Mouse (Mus musculus): ENCODE measurements around the gene Sltm. TPM values are rescaled to one million over a fixed set of nuclear protein-coding genes. Genes with fewer than 3 reads are reported as not detected.

Gene Sltm
- polyA plus RNA-seq, 1 experiment from 2014 or later, result 73.2 TPM

DNA sequence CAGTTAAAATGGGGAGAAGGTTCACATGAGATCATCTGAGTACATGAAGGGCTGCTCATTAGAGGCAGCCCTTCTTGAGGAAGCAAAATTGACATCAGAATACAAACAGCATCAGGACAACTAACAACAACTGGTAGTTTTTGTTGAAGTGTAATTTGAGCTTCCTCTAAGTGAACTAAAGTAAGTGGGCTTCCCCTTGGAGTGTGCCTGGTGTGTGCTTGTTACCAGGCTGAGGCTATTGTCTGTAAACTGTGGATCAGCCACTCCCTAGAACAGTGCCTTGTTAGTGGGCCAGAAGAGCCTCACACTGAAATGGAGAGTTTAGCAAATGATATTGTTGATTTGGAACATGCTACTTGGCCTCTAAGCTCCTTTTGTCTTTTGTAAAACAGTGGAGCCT lies 12.9 kb downstream of the Sltm start:
- H3K27me3 ChIP-seq, result no peaks in the 10 kb centered on the region
- H3K9ac ChIP-seq, result no peak overlapping the region
- no peaks in the 10 kb centered on the region for H3K4me1 ChIP-seq
- peaks cover 11% of the 10 kb centered on the region; the same call in 1 of the 2 replicates for H3K9me3 ChIP-seq
- H3K36me3 ChIP-seq, result peaks cover 40% of the 10 kb centered on the region
- H3K4me2 ChIP-seq, result no peak overlapping the region
- H3K4me3 ChIP-seq, result no peak overlapping the region
- ATAC-seq (ENCODE audit: insufficient number of reproducible peaks, insufficient read depth, low FRiP score, low TSS enrichment, low read depth), result no peak
- no peak overlapping the region for H3K27ac ChIP-seq

DNA sequence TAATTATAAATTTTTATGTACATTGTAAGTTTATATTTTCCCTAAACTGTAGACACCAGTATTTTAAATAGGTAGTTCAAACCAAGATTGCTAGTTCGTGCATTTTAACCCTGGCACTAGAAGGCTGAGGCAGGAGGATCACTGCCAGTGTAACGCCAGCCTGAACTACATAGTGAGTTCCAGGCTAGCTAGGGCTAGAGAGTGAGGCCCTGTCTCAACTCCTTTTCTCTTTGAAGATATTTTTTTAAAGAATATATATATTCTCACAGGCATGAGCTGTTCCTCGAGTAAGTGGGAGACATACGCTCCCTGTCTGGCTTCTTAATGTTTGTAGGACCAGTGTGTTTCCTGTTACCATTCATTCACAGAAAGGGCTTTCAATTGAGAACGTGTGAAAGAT lies 14.2 kb downstream of the Sltm start:
- no peaks in the 10 kb centered on the region for H3K4me1 ChIP-seq
- H3K27me3 ChIP-seq, result no peaks in the 10 kb centered on the region
- peaks cover 11% of the 10 kb centered on the region; the same call in 1 of the 2 replicates for H3K9me3 ChIP-seq
- H3K27ac ChIP-seq, result no peak overlapping the region
- H3K4me3 ChIP-seq, result no peak overlapping the region
- no peak for ATAC-seq (ENCODE audit: insufficient number of reproducible peaks, insufficient read depth, low FRiP score, low TSS enrichment, low read depth)
- 92% methylated on average over 5 of the region's 5 CpGs for WGBS
- peaks cover 32% of the 10 kb centered on the region for H3K36me3 ChIP-seq
- H3K4me2 ChIP-seq, result no peak overlapping the region
- no peak overlapping the region for H3K9ac ChIP-seq

DNA sequence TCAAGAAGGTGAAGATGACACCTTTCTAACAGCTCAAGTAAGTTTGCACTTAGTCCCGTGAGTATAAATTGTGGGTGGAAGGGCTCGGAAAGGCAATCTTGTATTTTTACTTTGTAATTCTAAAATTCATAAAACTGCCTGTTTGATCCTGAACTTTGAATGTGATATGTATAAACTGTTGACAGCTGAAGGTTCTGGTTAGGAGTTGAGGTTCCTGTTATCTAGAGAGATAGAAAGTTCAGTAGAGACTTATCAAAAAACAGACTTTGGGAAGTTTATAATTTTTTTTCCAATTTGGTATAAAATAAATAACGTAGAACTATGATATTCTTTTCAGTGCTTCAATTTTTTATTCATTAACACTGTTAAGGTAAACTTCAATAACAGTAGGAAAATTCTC lies 20.3 kb downstream of the Sltm start:
- Histone ChIP-seq H3K4me2 (no peak overlapping the region), H3K9ac (no peak overlapping the region), H3K27ac (no peak overlapping the region), H3K27me3 (no peaks in the 10 kb centered on the region), H3K4me3 (no peak overlapping the region), H3K9me3 (no peaks in the 10 kb centered on the region), H3K36me3 (peaks cover 26% of the 10 kb centered on the region), H3K4me1 (no peaks in the 10 kb centered on the region)
- WGBS, result 90% methylated on average over 3 of the region's 3 CpGs
- no peak for ATAC-seq (ENCODE audit: insufficient number of reproducible peaks, insufficient read depth, low FRiP score, low TSS enrichment, low read depth)

- 87% methylated on average over 5 of the region's 5 CpGs for WGBS
- Histone ChIP-seq H3K4me3 (no peak overlapping the region), H3K4me1 (no peaks in the 10 kb centered on the region), H3K27ac (no peak overlapping the region), H3K9ac (no peak overlapping the region), H3K36me3 (peaks cover 26% of the 10 kb centered on the region), H3K27me3 (no peaks in the 10 kb centered on the region), H3K9me3 (no peaks in the 10 kb centered on the region), H3K4me2 (no peak overlapping the region)
- ATAC-seq (ENCODE audit: insufficient number of reproducible peaks, insufficient read depth, low FRiP score, low TSS enrichment, low read depth), result no peak
Measured at GRCm38 (mm10) chr9:70567651-70568050, 25.1 kb downstream of the Sltm start.

GRCm38 (mm10) chr9:70570351-70570750 lies 27.8 kb downstream of the Sltm start:
- ATAC-seq (ENCODE audit: insufficient number of reproducible peaks, insufficient read depth, low FRiP score, low TSS enrichment, low read depth), result no peak
- Histone ChIP-seq H3K4me1 (no peaks in the 10 kb centered on the region), H3K27me3 (no peaks in the 10 kb centered on the region), H3K27ac (no peak overlapping the region), H3K9me3 (no peaks in the 10 kb centered on the region), H3K9ac (no peak overlapping the region), H3K36me3 (peaks cover 34% of the 10 kb centered on the region), H3K4me2 (no peak overlapping the region), H3K4me3 (no peak overlapping the region)
- WGBS, result 85% methylated on average over 8 of the region's 8 CpGs

- no peak overlapping the region for H3K4me2 ChIP-seq
- WGBS, result 91% methylated on average over 2 of the region's 2 CpGs
- no peaks in the 10 kb centered on the region for H3K27me3 ChIP-seq
- no peak overlapping the region for H3K9ac ChIP-seq
- ATAC-seq (ENCODE audit: insufficient number of reproducible peaks, insufficient read depth, low FRiP score, low TSS enrichment, low read depth), result no peak
- peaks cover 68% of the 10 kb centered on the region for H3K36me3 ChIP-seq
- H3K4me3 ChIP-seq, result no peak overlapping the region
- no peaks in the 10 kb centered on the region for H3K9me3 ChIP-seq
- H3K4me1 ChIP-seq, result no peaks in the 10 kb centered on the region
- no peak overlapping the region for H3K27ac ChIP-seq
Measured at GRCm38 (mm10) chr9:70578123-70578522, 35.6 kb downstream of the Sltm start.

GRCm38 (mm10) chr9:70580956-70581355 lies 38.4 kb downstream of the Sltm start:
- ATAC-seq (ENCODE audit: insufficient number of reproducible peaks, insufficient read depth, low FRiP score, low TSS enrichment, low read depth), result no peak
- 92% methylated on average over 5 of the region's 5 CpGs for WGBS
- no peaks in the 10 kb centered on the region for H3K9me3 ChIP-seq
- no peak overlapping the region for H3K4me3 ChIP-seq
- no peaks in the 10 kb centered on the region for H3K27me3 ChIP-seq
- no peak overlapping the region for H3K9ac ChIP-seq
- H3K27ac ChIP-seq, result no peak overlapping the region
- no peaks in the 10 kb centered on the region for H3K4me1 ChIP-seq
- H3K4me2 ChIP-seq, result no peak overlapping the region
- H3K36me3 ChIP-seq, result peaks cover 70% of the 10 kb centered on the region

DNA sequence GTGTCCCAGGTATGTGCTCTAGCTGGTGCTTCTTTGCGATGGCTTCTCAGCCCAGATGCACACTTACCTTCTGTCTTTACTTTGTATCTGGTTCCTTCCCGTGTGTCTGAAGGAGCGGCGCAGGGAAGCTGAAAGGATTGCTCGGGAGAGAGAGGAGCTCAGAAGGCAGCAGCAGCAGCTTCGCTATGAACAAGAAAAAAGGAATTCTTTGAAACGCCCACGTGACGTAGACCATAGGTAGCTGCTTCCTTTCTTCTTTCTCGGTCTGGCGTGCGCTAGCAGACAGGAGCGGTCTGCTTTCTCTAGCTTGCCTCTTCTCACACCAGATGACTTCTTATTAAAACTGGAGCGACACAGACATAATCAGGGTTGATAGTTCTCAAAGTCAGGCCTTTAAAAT lies 42.1 kb downstream of the Sltm start:
- Histone ChIP-seq H3K4me2 (no peak overlapping the region), H3K27ac (no peak overlapping the region), H3K4me1 (no peaks in the 10 kb centered on the region), H3K36me3 (peaks cover 88% of the 10 kb centered on the region), H3K27me3 (no peaks in the 10 kb centered on the region), H3K9me3 (no peaks in the 10 kb centered on the region), H3K9ac (no peak overlapping the region), H3K4me3 (no peak overlapping the region)
- ATAC-seq (ENCODE audit: insufficient number of reproducible peaks, insufficient read depth, low FRiP score, low TSS enrichment, low read depth), result no peak
- 93% methylated on average over 14 of the region's 14 CpGs for WGBS

DNA sequence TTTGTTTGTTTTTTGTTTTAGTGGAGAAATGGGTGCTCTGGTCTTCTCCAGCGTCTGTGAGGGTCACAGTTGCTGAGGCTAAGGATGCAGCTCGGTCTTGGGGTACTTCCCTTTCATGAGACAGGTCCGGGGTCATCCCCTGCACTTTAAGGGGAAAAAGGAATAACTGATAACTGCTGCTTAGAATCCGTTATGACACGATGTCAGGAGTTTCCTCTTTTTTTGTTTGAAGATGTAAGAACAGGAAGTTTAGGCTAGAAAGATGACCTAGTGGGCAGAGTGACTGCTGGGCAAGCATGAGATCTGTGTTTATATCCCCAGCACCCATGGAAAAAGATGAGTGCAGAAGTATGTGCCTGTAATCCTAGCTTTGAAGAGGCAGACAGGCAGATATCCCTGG lies 42.6 kb downstream of the Sltm start:
- Histone ChIP-seq H3K9me3 (no peaks in the 10 kb centered on the region), H3K9ac (no peak overlapping the region), H3K4me3 (no peak overlapping the region), H3K36me3 (peaks cover 88% of the 10 kb centered on the region), H3K4me2 (no peak overlapping the region), H3K27ac (no peak overlapping the region), H3K27me3 (no peaks in the 10 kb centered on the region), H3K4me1 (no peaks in the 10 kb centered on the region)
- no peak for ATAC-seq (ENCODE audit: insufficient number of reproducible peaks, insufficient read depth, low FRiP score, low TSS enrichment, low read depth)
- WGBS, result 91% methylated on average over 5 of the region's 5 CpGs

GRCm38 (mm10) chr9:70587171-70587570 lies 44.6 kb downstream of the Sltm start:
- H3K4me3 ChIP-seq, result no peak overlapping the region
- ATAC-seq (ENCODE audit: insufficient number of reproducible peaks, insufficient read depth, low FRiP score, low TSS enrichment, low read depth), result no peak
- no peaks in the 10 kb centered on the region for H3K9me3 ChIP-seq
- no peak overlapping the region for H3K27ac ChIP-seq
- peaks cover 89% of the 10 kb centered on the region for H3K36me3 ChIP-seq
- no peaks in the 10 kb centered on the region for H3K27me3 ChIP-seq
- H3K4me2 ChIP-seq, result no peak overlapping the region
- WGBS, result 87% methylated on average over 5 of the region's 5 CpGs
- no peaks in the 10 kb centered on the region for H3K4me1 ChIP-seq
- no peak overlapping the region for H3K9ac ChIP-seq

DNA sequence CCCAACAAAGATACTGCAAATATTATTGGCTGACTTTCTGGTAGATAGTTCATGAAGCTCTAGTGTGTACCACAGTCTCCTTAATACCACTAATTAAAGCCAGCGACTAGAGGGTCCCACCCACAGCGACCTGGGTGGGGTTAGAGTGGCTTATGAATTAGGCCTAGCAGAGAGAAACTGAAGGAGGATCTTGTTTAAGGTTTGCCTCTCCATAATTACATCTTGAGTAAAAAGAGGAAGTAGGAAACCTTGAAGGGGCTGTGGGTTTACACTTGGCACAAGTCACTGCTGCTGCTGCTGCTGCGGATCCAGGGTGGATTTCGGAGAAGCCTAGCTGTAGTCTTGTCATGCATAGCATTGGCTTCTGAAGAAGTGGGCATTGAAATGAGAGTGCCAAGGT lies 48.2 kb downstream of the Sltm start:
- Histone ChIP-seq H3K9ac (no peak overlapping the region), H3K4me2 (no peak overlapping the region), H3K4me3 (no peak overlapping the region), H3K36me3 (peaks cover 97% of the 10 kb centered on the region), H3K4me1 (no peaks in the 10 kb centered on the region), H3K27me3 (no peaks in the 10 kb centered on the region), H3K27ac (no peak overlapping the region), H3K9me3 (no peaks in the 10 kb centered on the region)
- 0 out of 2 replicates have a peak, but pooled peaks have one; percentile 43 for ATAC-seq (ENCODE audit: insufficient number of reproducible peaks, insufficient read depth, low FRiP score, low TSS enrichment, low read depth)
- WGBS, result 77% methylated on average over 4 of the region's 4 CpGs

- Histone ChIP-seq H3K27ac (no peak overlapping the region), H3K27me3 (no peaks in the 10 kb centered on the region), H3K36me3 (peaks cover 96% of the 10 kb centered on the region), H3K9ac (no peak overlapping the region), H3K4me3 (no peak overlapping the region), H3K4me2 (no peak overlapping the region), H3K9me3 (no peaks in the 10 kb centered on the region), H3K4me1 (no peaks in the 10 kb centered on the region)
- no peak for ATAC-seq (ENCODE audit: insufficient number of reproducible peaks, insufficient read depth, low FRiP score, low TSS enrichment, low read depth)
- WGBS, result 83% methylated on average over 9 of the region's 9 CpGs
Measured at GRCm38 (mm10) chr9:70591486-70591885, 48.9 kb downstream of the Sltm start.

- ATAC-seq (ENCODE audit: insufficient number of reproducible peaks, insufficient read depth, low FRiP score, low TSS enrichment, low read depth), result no peak
- no peak overlapping the region for H3K9ac ChIP-seq
- no peak overlapping the region for H3K4me3 ChIP-seq
- H3K4me2 ChIP-seq, result no peak overlapping the region
- 80% methylated on average over 2 of the region's 2 CpGs for WGBS
- peaks cover 38% of the 10 kb centered on the region for H3K36me3 ChIP-seq
- no peaks in the 10 kb centered on the region for H3K27me3 ChIP-seq
- H3K4me1 ChIP-seq, result no peaks in the 10 kb centered on the region
- no peaks in the 10 kb centered on the region for H3K9me3 ChIP-seq
- H3K27ac ChIP-seq, result no peak overlapping the region
Measured at GRCm38 (mm10) chr9:70598271-70598670, 55.7 kb downstream of the Sltm start.

Data from embryonic facial prominence, embryonic 13.5 days (tissue).